Mouse (Mus musculus) heart, adult 18-20 months (tissue): Measurements from ENCODE around the gene Defb36. TPM values are rescaled to one million over a fixed set of nuclear protein-coding genes. Genes with fewer than 3 reads are reported as not detected.

ENCODE experiments used
- total RNA-seq, 2 experiments: library from RNA; stranded (reverse); gene quantifications; 2 replicates each; pipeline ENCODE4 v1.2.3; 2021

Gene Defb36
- total RNA-seq, 2 experiments from 2014 or later: not detected

Other genes with a start within 250 kb of the Defb36 start
- not detected for gene Nrsn2, start 227.7 kb upstream of the Defb36 start, total RNA-seq
- 1 to 10 TPM; 5.7 to 5.8 TPM for gene Sox12, start 206.3 kb upstream of the Defb36 start, total RNA-seq
- 1 to 10 TPM; 5.0 to 5.8 TPM for gene Zcchc3, start 189.3 kb upstream of the Defb36 start, total RNA-seq
- gene 6820408C15Rik, start 188.7 kb upstream of the Defb36 start, total RNA-seq: 1 to 10 TPM; 1.6 to 2.4 TPM
- gene Defb23, start 139.7 kb upstream of the Defb36 start, total RNA-seq: not detected
- gene Defb20, start 127.3 kb upstream of the Defb36 start, total RNA-seq: not detected
- not detected for gene Defb22, start 114.2 kb upstream of the Defb36 start, total RNA-seq
- not detected for gene Defb26, start 92.6 kb upstream of the Defb36 start, total RNA-seq
- not detected for gene Defb28, start 86.1 kb upstream of the Defb36 start, total RNA-seq
- gene Defb29, start 64.2 kb upstream of the Defb36 start, total RNA-seq: not detected
- gene Gm17416, start 35.0 kb upstream of the Defb36 start, total RNA-seq: not detected
- not detected for gene Defb21, start 31.6 kb upstream of the Defb36 start, total RNA-seq
- gene Defb19, start 24.0 kb upstream of the Defb36 start, total RNA-seq: not detected
- gene Defb45, start 4.9 kb upstream of the Defb36 start, total RNA-seq: not detected
- gene Defb25, start 18.7 kb downstream of the Defb36 start, total RNA-seq: not detected
- 1 to 10 TPM; 3.3 to 4.7 TPM for gene Rem1, start 22.6 kb downstream of the Defb36 start, total RNA-seq
- 10 to 100 TPM; 32.7 to 39.6 TPM for gene H13, start 65.1 kb downstream of the Defb36 start, total RNA-seq
- 10 to 100 TPM; 15.8 to 16.4 TPM for gene Mcts2, start 82.7 kb downstream of the Defb36 start, total RNA-seq
- 10 to 100 TPM; 63.7 to 75.1 TPM for gene Id1, start 131.9 kb downstream of the Defb36 start, total RNA-seq
- gene Cox4i2, start 149.8 kb downstream of the Defb36 start, total RNA-seq: 10 to 100 TPM; 11.9 to 15.2 TPM
- gene Bcl2l1, start 227.4 kb downstream of the Defb36 start, total RNA-seq: 100 to 1,000 TPM in 1 of 2 experiments, 10 to 100 TPM in 1; 77.8 to 111 TPM
- gene Tpx2, start 243.6 kb downstream of the Defb36 start, total RNA-seq: 1 to 10 TPM in 1 of 2 experiments, under 1 TPM in 1; 0.90 to 1.0 TPM